Mouse (Mus musculus) embryonic stem cell, embryonic (primary cell): Measurements from ENCODE around the gene Arhgap9.

Experiments used
- CTCF ChIA-PET, 4 experiments: fragments of 300-600 bp in 2 of 4; fragments of 350-600 bp in 2 of 4; sonication (Branson Sonifier 250); formaldehyde crosslinking; loops; one replicate each; lab custom pipeline; 2022; ENCODE audit warnings: inconsistent platforms in 2 of 4; lab: Charles Lee
- POLR2A ChIA-PET, 4 experiments: fragments of 300-600 bp in 2 of 4; fragments of 350-600 bp in 2 of 4; sonication (Branson Sonifier 250); formaldehyde crosslinking; loops; one replicate each; lab custom pipeline; 2022; ENCODE audit warnings: antibody characterized with exemption in 4 of 4, inconsistent platforms in 1 of 4; lab: Charles Lee

The Arhgap9 gene

GRCm38 (mm10) chr10:127325454-127326016, 3.8 kb downstream of the Arhgap9 start:
- CTCF ChIA-PET = interaction anchor here in 3 of 4 experiments (0.5 to 8.6 kb wide), 17 partner anchors 10 to 202 kb away, joined by 3 to 65 read pairs (median 3); partner anchors contain the start of genes B4galnt1 (in 2 of the 3), Gli1 (in 1 of the 3) and Mars (in 1 of the 3)
- POLR2A ChIA-PET = interaction anchor here in 3 of 4 experiments (0.6 to 10.0 kb wide), 19 partner anchors 9 to 296 kb away, joined by 3 to 93 read pairs (median 5); partner anchors contain the start of genes Mars (in 3 of the 3) and Gli1 (in 1 of the 3)

DNA sequence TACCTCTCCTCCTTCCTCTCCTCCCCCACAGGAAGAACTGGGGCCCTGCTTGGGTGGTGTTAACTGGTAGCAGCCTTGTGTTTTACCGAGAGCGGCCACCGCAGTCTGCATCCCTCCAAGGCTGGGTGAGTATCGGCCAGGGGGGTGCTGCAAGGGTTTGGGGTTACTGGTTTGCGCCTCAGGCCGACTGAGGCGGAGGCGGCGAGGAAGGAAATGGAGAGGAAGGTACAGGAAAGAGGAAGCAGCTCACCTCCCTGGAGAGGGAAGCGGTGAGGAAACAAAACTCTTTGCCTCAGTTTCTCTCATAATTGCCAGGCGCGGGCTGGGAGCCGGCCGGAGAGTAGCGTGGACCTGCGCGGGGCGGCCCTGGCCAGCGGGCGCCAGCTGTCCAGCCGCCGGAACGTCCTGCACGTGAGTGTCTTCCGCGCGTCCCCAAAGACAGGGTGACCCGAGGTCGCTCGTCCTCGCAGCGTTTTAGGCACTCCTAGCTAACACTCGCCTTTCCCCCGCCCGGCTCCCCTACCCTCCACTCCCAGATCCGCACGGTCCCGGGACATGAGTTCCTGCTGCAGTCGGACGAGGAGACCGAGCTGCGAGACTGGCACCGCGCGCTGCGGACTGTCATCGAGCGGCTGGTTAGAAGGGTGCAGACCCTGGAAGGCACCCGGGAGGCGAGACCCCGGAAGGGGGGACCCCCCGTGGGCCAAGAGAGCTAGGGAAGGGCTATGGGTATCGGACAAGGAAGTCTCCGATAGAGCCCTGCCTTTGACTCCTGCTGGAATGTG, 4.4 kb downstream of the Arhgap9 start:
- POLR2A ChIA-PET = interaction anchor here in 3 of 4 experiments (0.6 to 10.0 kb wide), 31 partner anchors 8 to 868 kb away, joined by 3 to 93 read pairs (median 4); partner anchors contain the start of genes Mars (in 3 of the 3), Gli1 (in 1 of the 3), Gls2 (in 1 of the 3) and Os9 (in 1 of the 3)
- CTCF ChIA-PET = interaction anchor here (0.5 to 8.6 kb wide), 18 partner anchors 9 to 187 kb away, joined by 3 to 65 read pairs (median 4); partner anchors contain the start of genes B4galnt1 (in 1 of the 4), Gli1 (in 1 of the 4) and Mars (in 1 of the 4)

GRCm38 (mm10) chr10:127326828-127327227, 5.1 kb downstream of the Arhgap9 start:
- ChIA-PET POLR2A (interaction anchor here in 3 of 4 experiments (0.6 to 10.0 kb wide), 23 partner anchors 7 to 867 kb away, joined by 3 to 93 read pairs (median 4); partner anchors contain the start of genes Mars (in 2 of the 3), Gli1 (in 1 of the 3), Gls2 (in 1 of the 3) and Os9 (in 1 of the 3)), CTCF (interaction anchor here (0.6 to 8.6 kb wide), 10 partner anchors 9 to 186 kb away, joined by 3 to 65 read pairs (median 4); partner anchors contain the start of gene Gli1 (in 1 of the 4))

DNA sequence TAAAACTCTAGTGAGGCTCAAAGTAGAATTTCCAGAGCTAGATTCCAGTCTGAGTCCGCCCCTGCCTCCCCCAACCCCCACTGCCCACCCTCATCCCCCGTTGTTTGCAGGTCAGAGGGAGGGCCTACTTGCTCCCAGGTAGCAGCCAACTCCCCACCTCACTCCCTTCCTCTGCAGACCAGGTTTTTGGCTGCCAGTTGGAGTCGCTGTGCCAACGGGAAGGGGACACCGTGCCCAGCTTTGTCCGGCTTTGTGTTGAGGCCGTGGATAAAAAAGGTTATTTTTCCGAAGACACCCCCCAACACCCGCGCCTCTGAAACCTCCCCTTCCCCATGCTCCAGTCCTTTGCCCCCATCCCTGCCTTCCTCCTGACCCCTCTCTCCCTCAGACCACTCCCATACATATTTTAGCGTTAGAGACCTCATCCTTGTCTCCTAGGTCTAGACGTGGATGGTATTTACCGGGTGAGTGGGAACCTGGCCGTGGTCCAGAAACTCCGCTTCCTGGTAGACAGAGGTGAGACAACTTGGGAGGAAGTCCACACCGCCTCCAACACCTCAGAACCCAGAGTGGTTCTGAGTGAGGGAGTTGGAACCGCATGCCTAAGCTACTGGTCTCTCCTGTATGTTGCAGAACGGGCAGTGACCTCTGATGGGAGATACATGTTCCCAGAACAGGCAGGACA, 5.8 kb downstream of the Arhgap9 start:
- POLR2A ChIA-PET = interaction anchor here in 3 of 4 experiments (0.6 to 10.0 kb wide), 16 partner anchors 9 to 286 kb away, joined by 3 to 93 read pairs (median 4); partner anchors contain the start of genes Mars (in 2 of the 3), Cdk4 (in 1 of the 3), Os9 (in 1 of the 3) and Pip4k2c (in 1 of the 3)

DNA sequence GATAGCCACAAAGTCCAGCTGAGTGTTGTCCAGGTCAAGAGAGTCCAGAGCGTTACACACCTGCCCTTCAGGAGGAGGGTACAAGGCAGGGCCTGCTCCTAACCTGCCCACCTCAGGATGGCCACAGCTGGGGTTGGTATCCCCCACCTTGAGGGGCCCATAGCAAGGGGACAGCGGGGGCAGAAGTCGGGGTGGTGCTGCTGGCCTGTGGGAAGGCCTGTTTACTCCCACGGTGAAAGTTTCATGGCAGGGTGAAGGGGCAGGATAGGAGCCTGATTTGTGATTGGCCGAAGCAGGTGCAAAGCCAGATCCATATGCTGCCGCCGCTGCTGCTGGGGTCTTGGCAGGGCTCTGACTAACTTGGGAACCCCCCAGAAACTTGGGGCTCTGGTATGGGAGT, 8.4 kb downstream of the Arhgap9 start:
- CTCF ChIA-PET = interaction anchor here in 3 of 4 experiments (1.0 to 13.4 kb wide), 8 partner anchors 9 to 159 kb away, joined by 3 to 180 read pairs (median 6); no protein-coding TSS in a partner anchor

More for the DNA sequence above, 5.8 kb downstream of the Arhgap9 start:
- CTCF ChIA-PET = interaction anchor here (0.5 to 8.6 kb wide), 6 partner anchors 10 to 230 kb away, joined by 3 to 65 read pairs (median 6); partner anchors contain the start of gene Gli1 (in 1 of the 4)

GRCm38 (mm10) chr10:127332211-127332874, 10.6 kb downstream of the Arhgap9 start:
- CTCF ChIA-PET = interaction anchor here (0.5 to 13.4 kb wide), 22 partner anchors 8 to 209 kb away, joined by 3 to 180 read pairs (median 5); partner anchors contain the start of genes Arhgap9 (in 3 of the 4) and Mars (in 1 of the 4)
- POLR2A ChIA-PET = interaction anchor here (0.8 to 1.6 kb wide), 14 partner anchors 8 to 154 kb away, joined by 3 to 6 read pairs (median 4); partner anchors contain the start of genes Arhgap9 (in 2 of the 4), Gli1 (in 1 of the 4) and Mars (in 1 of the 4)

More for the DNA sequence above, 8.4 kb downstream of the Arhgap9 start:
- POLR2A ChIA-PET = interaction anchor here in 3 of 4 experiments (1.0 to 10.0 kb wide), 6 partner anchors 6 to 19 kb away, joined by 3 to 93 read pairs (median 4); partner anchors contain the start of genes Arhgap9 (in 2 of the 3), Mars (in 2 of the 3) and Gli1 (in 1 of the 3)

GRCm38 (mm10) chr10:127333152-127333551, 11.4 kb downstream of the Arhgap9 start:
- ChIA-PET CTCF (interaction anchor here (0.6 to 13.4 kb wide), 14 partner anchors 9 to 211 kb away, joined by 3 to 180 read pairs (median 4); partner anchors contain the start of gene Arhgap9 (in 1 of the 4)), POLR2A (interaction anchor here in 2 of 4 experiments (0.6 to 6.9 kb wide), 9 partner anchors 8 to 1363 kb away, joined by 3 to 93 read pairs (median 3); partner anchors contain the start of gene Arhgap9 (in 1 of the 2))

GRCm38 (mm10) chr10:127335271-127335670, 13.5 kb downstream of the Arhgap9 start:
- CTCF ChIA-PET = interaction anchor here (0.6 to 13.4 kb wide), 16 partner anchors 9 to 206 kb away, joined by 3 to 180 read pairs (median 4); partner anchors contain the start of gene Arhgap9 (in 4 of the 4)
- POLR2A ChIA-PET = interaction anchor here (0.6 to 6.9 kb wide), 11 partner anchors 9 to 66 kb away, joined by 3 to 93 read pairs (median 5); partner anchors contain the start of gene Arhgap9 (in 3 of the 4)

- CTCF ChIA-PET = interaction anchor here in 3 of 4 experiments (0.9 to 13.4 kb wide), 9 partner anchors 8 to 279 kb away, joined by 3 to 180 read pairs (median 5); partner anchors contain the start of gene Arhgap9 (in 2 of the 3)
- POLR2A ChIA-PET = interaction anchor here in 3 of 4 experiments (0.6 to 6.9 kb wide), 15 partner anchors 11 to 142 kb away, joined by 3 to 93 read pairs (median 3); partner anchors contain the start of genes Arhgap9 (in 3 of the 3) and Mars (in 1 of the 3)
These were observed 15.2 kb downstream of the Arhgap9 start for GRCm38 (mm10) chr10:127336952-127337351.

DNA sequence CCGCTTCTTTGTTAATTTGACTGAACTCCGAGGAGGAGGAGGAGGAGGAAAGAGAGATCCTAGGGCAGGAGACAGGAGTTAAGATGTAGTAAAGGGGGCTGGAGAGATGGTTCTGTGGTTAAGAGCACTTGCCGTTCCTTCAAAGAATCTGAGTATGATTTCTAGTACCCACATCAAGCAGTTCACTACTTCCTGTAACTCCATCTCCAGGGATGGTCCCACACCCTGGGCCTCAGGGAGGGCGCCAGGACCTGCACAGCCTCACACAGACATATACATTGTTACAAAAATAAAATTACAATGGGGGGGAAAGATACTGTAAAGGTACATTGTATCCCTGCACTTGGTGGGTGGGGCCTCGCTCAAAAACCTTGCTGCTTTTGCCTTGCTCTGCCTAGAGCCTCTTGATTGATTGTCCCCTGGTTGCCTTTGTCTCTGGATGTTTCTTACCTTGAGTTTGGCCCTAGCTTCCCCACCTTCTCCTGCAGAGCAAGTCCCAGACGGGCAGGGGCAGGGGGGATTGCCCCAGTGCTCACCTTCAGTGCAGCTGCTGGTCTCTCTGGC, 15.9 kb downstream of the Arhgap9 start:
- CTCF ChIA-PET = interaction anchor here (0.5 to 13.4 kb wide), 24 partner anchors 8 to 1471 kb away, joined by 3 to 180 read pairs (median 4); partner anchors contain the start of genes Arhgap9 (in 1 of the 4), B4galnt1 (in 1 of the 4), Lrp1 (in 1 of the 4) and Mars (in 1 of the 4)
- POLR2A ChIA-PET = interaction anchor here in 3 of 4 experiments (0.7 to 6.9 kb wide), 21 partner anchors 11 to 223 kb away, joined by 3 to 93 read pairs (median 3); partner anchors contain the start of genes Arhgap9 (in 2 of the 3), Dctn2 (in 1 of the 3) and Mars (in 1 of the 3)

DNA sequence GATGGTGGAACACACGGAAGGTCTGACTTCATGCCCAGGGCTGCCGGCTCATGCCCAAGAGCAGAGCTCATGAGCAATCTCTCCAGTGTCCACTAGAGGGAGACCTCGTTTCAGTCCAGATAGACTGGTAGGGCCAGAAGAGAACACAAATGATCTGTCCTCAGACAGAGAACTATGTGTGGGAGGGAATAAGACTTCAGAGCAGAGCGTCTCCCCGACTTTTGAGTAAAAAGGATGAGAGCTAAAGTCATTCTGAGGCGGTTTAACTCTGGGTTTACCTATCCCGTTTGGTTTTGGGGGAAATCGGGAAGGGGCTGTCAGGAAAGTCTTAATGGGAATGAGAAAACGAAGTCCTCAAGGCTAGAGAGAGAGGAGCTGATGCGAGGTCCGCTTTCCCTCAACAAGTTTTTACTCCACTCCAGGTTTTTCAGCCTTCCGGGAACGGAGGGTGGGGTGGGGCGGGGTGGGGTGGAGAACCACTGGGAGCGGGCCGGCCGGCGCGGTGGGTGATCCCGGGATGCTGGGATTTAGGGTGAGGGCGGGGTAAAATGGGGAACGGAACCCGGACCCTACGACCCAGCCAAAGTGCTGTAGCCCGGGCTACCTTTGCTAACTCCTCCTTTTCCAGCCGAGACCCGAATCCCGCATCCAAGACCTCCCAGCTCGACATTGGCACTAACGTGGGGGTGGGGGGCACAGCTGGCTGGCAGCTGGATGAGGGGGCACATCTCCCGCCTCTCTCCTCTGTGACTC, 17.3 kb downstream of the Arhgap9 start:
- ChIA-PET POLR2A (interaction anchor here in 3 of 4 experiments (0.6 to 6.9 kb wide), 66 partner anchors 10 to 1398 kb away, joined by 3 to 93 read pairs (median 4); partner anchors contain the start of genes Arhgap9 (in 3 of the 3), Mars (in 3 of the 3), Cdk4 (in 1 of the 3) and Dctn2 (in 1 of the 3)), CTCF (interaction anchor here (0.5 to 13.4 kb wide), 91 partner anchors 8 to 1308 kb away, joined by 3 to 180 read pairs (median 4); partner anchors contain the start of genes Arhgap9 (in 3 of the 4), Lrp1 (in 2 of the 4), R3hdm2 (in 2 of the 4) and Agap2 (in 1 of the 4))

GRCm38 (mm10) chr10:127339683-127340576, 18.2 kb downstream of the Arhgap9 start:
- POLR2A ChIA-PET = interaction anchor here in 3 of 4 experiments (0.6 to 6.9 kb wide), 50 partner anchors 8 to 1397 kb away, joined by 3 to 93 read pairs (median 4); partner anchors contain the start of genes Arhgap9 (in 3 of the 3), Mars (in 3 of the 3), Cdk4 (in 1 of the 3) and Eef1akmt3 (in 1 of the 3)
- CTCF ChIA-PET = interaction anchor here (0.5 to 13.4 kb wide), 67 partner anchors 8 to 669 kb away, joined by 3 to 180 read pairs (median 5); partner anchors contain the start of genes Arhgap9 (in 3 of the 4), Lrp1 (in 2 of the 4), Agap2 (in 1 of the 4) and B4galnt1 (in 1 of the 4)
